Comparison of ENCODE assay signal across 9 mouse cellular contexts in genomic region chr11:40469080-40469705, GRCm38 (mm10).
A peak's percentile ranks its signal among the peaks of the same experiment; 100 is the strongest.
DNase-seq lines count a peak whose midpoint lies in the region; ATAC-seq and TF ChIP-seq lines count a peak whose summit lies in the region.
"Had no signal": no experiment of that assay in that cellular context is flagged by ENCODE, and none has a peak within 500 bp of the region (broad histone marks: within the 10 kb centered on the region; RNA-seq: fewer than 3 reads in every experiment).

No protein-coding gene starts in this region.

- in situ Hi-C loops in Patski (cut with MboI; ENCODE audit: low pct_unique_long_range_greater_than_20kb) = no loop called here

- CTCF ChIA-PET in Patski (lab: Charles Lee) = interaction anchor here (1.2 kb wide), 1 partner anchor 174 kb away, joined by 4 read pairs; no protein-coding TSS in a partner anchor

- no peak for DNase-seq in gastrocnemius, adult 2 months
- DNase-seq in gastrocnemius, postnatal 36 days = no peak
- DNase-seq in Patski (ENCODE audit: low read depth, low spot score) = no peak
- DNase-seq in forebrain, embryonic 10.5 days (ENCODE audit: extremely low spot score, low spot score) = peak; percentile 48
- peak; percentile 70 for DNase-seq in limb, embryonic 11.5 days (ENCODE audit: low spot score)
- DNase-seq in right cerebral cortex, postnatal 36 days (ENCODE audit: low spot score in 2 of 2) = peak; percentile 24 to 47
- no peak for DNase-seq in spleen, postnatal 4 days (ENCODE audit: low spot score in 2 of 2)

- H3K4me1 ChIP-seq in forebrain, embryonic 10.5 days = peaks cover 7% of the 10 kb centered on the region
- no peaks in the 10 kb centered on the region for H3K4me1 ChIP-seq in kidney, embryonic 14.5 days (ENCODE audit: control insufficient read depth, insufficient read depth, low read length)
- H3K4me1 ChIP-seq in limb, embryonic 11.5 days (ENCODE audit: control insufficient read depth, insufficient read depth, low read length) = no peaks in the 10 kb centered on the region

- no peak overlapping the region for H3K4me3 ChIP-seq in gastrocnemius, adult 2 months
- no peak overlapping the region for H3K4me3 ChIP-seq in forebrain, embryonic 10.5 days
- no peak overlapping the region for H3K4me3 ChIP-seq in kidney, embryonic 14.5 days (ENCODE audit: low read length)
- H3K4me3 ChIP-seq in limb, embryonic 11.5 days (ENCODE audit: low read depth, low read length) = no peak overlapping the region

- peak; percentile 95 for ATAC-seq in Patski
- peak; percentile 89; the same call in 1 of the 2 replicates for ATAC-seq in kidney, embryonic 14.5 days (ENCODE audit: low FRiP score, low TSS enrichment)
- ATAC-seq in limb, embryonic 11.5 days (ENCODE audit: insufficient number of reproducible peaks, low FRiP score, low TSS enrichment, low read depth) = peak; percentile 51; the same call in 1 of the 2 replicates

- TF ChIP-seq CTCF in gastrocnemius, adult 2 months (IDR thresholded peaks at IDR 0.05) = peak; percentile 38
- peak; percentile 93 for TF ChIP-seq CTCF in Patski (IDR thresholded peaks at IDR 0.05)

- no peak overlapping the region for H3K4me2 ChIP-seq in kidney, embryonic 14.5 days (replicated peaks; ENCODE audit: low read depth, low read length)
- no peak overlapping the region for H3K4me2 ChIP-seq in limb, embryonic 11.5 days (ENCODE audit: low read depth, severe bottlenecking)

- 17% methylated on average over 6 of the region's 6 CpGs for WGBS in forebrain, embryonic 10.5 days
- 16% methylated on average over 6 of the region's 6 CpGs for WGBS in kidney, embryonic 14.5 days
- 21% methylated on average over 6 of the region's 6 CpGs for WGBS in limb, embryonic 11.5 days

- POLR2A ChIA-PET in Patski (lab: Charles Lee) = no interaction called here

- H3K9ac ChIP-seq in kidney, embryonic 14.5 days (ENCODE audit: low read depth, low read length) = no peak overlapping the region
- H3K9ac ChIP-seq in limb, embryonic 11.5 days (ENCODE audit: low read length) = no peak overlapping the region

- no peaks in the 10 kb centered on the region for H3K36me3 ChIP-seq in forebrain, embryonic 10.5 days (replicated peaks)
- H3K36me3 ChIP-seq in kidney, embryonic 14.5 days (ENCODE audit: control insufficient read depth, insufficient read depth, low read length) = no peaks in the 10 kb centered on the region
- no peaks in the 10 kb centered on the region for H3K36me3 ChIP-seq in limb, embryonic 11.5 days (ENCODE audit: control insufficient read depth, insufficient read depth, low read length)
- H3K36me3 ChIP-seq: G1E had no signal

- no peaks in the 10 kb centered on the region for H3K9me3 ChIP-seq in forebrain, embryonic 10.5 days
- H3K9me3 ChIP-seq in kidney, embryonic 14.5 days (ENCODE audit: control insufficient read depth, low read length) = no peaks in the 10 kb centered on the region
- no peaks in the 10 kb centered on the region for H3K9me3 ChIP-seq in limb, embryonic 11.5 days (ENCODE audit: control insufficient read depth, low read length)
- H3K9me3 ChIP-seq: G1E had no signal

- intact Hi-C loops in gastrocnemius, adult 2 months (cut with DNase I) = no loop called here
- intact Hi-C loops in gastrocnemius, postnatal 36 days (cut with DNase I) = no loop called here

- H3K27ac ChIP-seq in gastrocnemius, adult 2 months = no peak overlapping the region
- no peak overlapping the region for H3K27ac ChIP-seq in forebrain, embryonic 10.5 days
- no peak overlapping the region for H3K27ac ChIP-seq in kidney, embryonic 14.5 days (ENCODE audit: low read depth, low read length)
- no peak overlapping the region for H3K27ac ChIP-seq in limb, embryonic 11.5 days (replicated peaks; ENCODE audit: low read depth, low read length)

- H3K27me3 ChIP-seq in Patski = peaks cover 43% of the 10 kb centered on the region
- H3K27me3 ChIP-seq in forebrain, embryonic 10.5 days (ENCODE audit: poor library complexity, severe bottlenecking) = peaks cover 35% of the 10 kb centered on the region
- no peaks in the 10 kb centered on the region for H3K27me3 ChIP-seq in kidney, embryonic 14.5 days (ENCODE audit: control insufficient read depth, insufficient read depth, low read length)
- no peaks in the 10 kb centered on the region for H3K27me3 ChIP-seq in limb, embryonic 11.5 days (ENCODE audit: control insufficient read depth, insufficient read depth, low read length)

Comparison
In these comparisons a context has a peak if more than half of its experiments do, and no peak if none do; other contexts are left out.
1. DNase-seq: peak in forebrain, embryonic 10.5 days (single experiment), limb, embryonic 11.5 days (single experiment) and right cerebral cortex, postnatal 36 days (2 of 2); none in gastrocnemius, adult 2 months (single experiment), gastrocnemius, postnatal 36 days (0 of 2), Patski (single experiment) and spleen, postnatal 4 days (0 of 2).
2. Peak in every context shown above with its lines, with median percentiles within 50 percentile points of each other: ATAC-seq.